Mouse (Mus musculus): ENCODE data around the gene Acot7. TPM values are rescaled to one million over a fixed set of nuclear protein-coding genes. Genes with fewer than 3 reads are reported as not detected.

The Acot7 gene
- total RNA-seq, 2 experiments from 2014 or later: 15.4 to 19.1 TPM

DNA sequence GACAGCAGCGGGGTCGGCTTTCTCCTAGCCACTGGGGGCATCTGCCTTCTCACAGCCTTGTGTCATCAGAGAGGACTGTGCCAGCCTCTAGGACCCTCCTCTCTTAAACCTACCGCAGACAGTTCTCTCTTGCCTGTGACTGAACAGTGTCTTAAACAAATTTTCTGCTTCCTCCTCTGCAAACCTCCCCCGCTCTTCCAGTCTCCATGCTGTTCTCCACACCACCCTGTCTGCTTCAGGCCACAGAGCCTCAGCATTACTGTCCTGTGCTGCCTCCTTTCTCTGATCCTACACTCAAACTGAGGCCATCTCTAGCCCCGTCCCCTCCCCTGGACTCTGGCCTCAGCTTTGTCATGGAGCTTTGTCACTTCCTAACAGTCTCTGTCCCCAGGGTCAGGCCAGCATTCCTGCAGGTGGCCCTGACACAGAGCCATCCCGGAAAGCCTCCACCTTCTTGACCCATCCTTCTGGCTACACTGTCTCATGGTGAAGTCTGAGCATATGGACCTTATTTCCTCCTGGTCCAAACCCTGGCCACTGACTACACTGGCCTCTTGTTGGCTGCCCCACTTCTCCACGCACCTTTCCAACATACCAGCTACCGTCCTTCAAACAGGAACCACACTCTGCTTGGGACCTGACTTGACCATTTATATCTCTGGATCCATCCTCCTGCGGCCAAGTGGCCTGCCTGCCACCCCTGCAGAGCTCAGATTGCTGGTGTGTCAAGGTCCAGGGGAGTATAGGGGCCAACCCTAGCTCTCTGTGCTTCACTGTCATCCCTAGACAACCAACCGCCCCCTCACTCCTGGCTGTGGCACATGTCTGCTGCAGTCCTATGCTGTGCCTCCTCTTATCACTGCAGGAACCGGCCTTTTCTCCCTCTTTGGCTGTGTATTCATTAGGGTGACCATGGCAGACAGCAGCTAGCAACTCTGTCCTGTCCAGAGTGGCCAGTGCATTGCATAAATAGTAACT lies 66.9 kb downstream of the Acot7 start:
- DNase-seq: no peak

DNA sequence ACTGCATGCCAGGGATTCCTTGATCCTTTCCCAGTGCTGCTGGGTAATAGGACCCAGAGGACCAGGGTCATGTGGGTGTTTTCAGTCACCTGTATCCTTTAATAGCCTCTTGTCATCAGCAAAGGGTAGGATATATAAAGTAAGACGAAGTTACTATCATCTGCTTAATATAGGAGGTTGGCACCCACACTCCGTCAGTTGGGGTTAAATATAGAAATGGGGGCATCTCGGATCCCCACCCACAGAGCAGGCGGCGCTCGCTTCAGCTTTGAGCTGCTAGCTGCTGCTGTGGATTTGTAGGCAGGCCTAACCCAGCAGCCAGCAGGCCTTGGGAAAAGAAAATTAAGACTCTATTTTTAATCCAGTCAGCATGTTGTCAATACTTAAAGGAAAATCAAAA lies 68.1 kb downstream of the Acot7 start:
- peak; percentile 48 for DNase-seq

DNA sequence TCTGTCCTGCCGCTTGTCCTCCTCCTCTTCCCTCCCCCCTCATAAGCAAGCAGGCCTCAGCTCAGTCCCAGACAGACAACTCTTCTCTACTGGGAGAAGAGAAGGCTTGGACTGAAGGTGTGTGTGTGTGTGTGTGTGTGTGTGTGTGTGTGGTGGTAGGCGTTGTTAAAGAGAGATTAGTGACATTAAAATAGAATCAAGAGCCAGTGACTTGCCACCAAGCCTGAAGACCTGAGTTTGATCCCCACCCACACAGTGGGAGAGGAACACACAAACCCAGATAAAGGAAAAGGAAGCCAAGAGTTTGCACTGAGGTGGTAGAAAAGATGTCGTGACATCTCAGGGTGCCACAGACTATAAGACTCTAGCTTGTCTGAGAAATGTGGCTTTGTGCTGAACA lies 69.3 kb downstream of the Acot7 start:
- DNase-seq: no peak

DNA sequence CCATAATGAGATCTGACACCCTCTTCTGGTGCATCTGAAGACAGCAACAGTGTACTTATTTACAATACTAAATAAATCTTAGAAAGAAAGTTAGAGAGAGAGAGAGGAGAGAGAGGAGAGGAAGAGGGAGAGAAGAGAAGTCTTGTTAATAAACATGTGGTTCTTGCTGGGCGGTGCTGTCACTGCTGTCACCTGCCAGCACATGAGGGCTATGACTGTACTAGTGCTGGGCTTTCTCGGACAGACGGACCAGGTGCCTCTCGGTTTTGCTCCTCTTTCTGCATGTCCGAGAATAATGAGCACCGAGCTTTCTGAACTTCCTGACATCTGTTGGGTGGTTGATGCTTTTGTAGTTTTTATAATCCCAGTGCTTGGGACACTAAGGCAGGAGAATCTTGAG lies 72.7 kb downstream of the Acot7 start:
- no peak for DNase-seq

DNA sequence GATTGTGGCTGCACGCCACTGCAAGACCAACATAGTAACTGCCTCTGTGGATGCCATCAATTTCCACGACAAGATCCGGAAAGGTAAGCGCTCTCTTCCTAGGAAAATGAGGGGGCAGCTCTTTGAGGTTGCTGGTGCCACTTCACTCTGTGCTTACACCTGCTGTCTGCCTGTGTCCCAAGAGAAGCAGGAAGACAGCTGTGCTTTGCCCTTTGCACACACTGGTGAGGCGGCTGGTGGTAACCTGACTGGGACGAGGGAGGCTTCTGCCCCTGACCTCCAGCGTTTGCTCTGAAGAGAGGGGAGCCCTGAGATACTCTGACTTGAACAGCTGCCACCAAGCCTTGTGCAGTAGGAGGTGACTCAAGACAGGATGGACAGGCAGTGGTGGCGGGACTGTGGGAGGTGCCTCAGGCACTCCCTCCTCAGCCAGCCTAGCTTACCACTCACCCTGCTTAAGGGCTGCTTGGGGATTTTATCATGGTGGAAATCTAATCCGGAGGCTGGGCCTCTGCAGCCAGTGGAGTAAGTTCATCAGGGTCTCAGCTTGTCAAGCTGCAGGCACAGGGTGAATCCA lies 75.3 kb downstream of the Acot7 start:
- DNase-seq: no peak

DNA sequence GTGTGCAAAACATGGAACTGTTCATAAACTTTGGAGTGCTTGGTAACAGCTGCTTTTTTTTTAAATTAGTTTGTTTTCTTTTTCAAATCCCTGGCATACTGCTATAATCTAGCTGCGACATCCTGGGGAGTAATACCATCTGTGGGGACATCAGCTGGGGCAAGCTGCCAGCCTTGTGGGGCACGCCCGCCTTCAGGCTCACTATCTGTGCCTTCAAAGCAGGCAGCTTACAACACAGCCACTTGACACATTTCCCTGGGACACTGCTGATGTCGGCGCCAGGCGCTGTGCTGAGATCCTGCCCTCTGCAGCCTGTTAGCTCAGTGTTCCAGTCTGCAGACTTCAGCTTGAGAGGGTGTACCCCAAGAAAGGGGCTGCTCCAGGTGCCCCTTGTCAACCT lies 79.1 kb downstream of the Acot7 start:
- peak; percentile 67 for DNase-seq

DNA sequence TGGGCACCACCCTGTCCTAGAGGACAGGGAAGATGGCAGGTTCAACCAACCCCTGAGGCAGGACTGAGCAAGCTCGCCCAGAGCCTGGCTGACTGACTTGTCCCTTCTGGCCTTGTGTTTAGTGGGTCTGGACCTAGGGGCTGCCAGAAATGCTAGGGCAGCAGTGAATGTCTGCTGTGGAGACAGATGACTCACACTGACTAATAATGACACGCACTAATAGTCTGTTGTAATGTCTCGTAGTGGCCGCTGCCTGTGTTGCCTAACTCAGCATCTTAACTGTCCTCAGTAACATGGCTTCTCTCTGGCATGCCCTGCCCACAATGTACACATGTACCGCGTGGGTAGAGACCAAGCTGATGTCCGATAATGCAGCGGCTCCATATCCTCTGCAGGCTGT lies 82.5 kb downstream of the Acot7 start:
- DNase-seq: no peak

DNA sequence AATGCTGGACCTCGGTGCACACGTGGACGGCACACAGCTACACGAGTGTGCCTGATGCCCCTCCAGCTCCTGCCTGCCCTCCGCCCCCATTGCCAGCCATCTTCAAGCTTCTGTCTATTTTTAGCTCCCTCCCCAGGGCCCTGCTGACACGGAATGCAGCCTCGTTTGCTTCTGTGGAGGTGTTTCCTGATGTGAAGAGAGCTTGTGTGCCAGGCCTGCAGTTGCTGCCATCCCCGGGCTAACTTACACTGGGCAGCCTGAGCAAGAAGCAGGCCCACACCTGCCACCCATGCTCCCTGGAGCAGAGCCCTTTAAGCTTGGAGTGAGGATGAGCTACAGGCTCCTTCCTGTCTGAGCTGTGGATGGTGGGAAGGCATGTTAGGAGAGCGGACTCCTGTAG lies 84.3 kb downstream of the Acot7 start:
- peak; percentile 56 for DNase-seq

DNA sequence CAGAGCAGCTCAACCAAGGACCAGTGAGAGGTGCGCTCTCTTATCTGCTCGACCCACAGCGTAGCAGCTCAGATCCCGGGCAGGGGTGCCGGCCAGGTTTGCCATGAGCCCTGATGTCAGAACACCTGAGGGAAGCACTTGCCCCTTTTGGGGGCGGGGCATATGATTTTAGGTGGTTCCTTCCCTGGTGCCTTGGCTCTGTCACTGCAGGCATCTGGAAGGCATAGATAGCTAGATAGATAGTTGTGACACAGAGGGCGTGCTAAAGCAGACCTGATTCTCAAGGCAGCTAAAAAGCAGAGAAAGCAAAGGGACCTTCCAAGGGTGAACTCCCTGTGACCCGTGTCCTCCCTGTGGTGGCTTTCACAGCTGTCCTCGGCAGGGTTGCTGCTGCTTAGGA lies 85.2 kb downstream of the Acot7 start:
- DNase-seq: no peak

DNA sequence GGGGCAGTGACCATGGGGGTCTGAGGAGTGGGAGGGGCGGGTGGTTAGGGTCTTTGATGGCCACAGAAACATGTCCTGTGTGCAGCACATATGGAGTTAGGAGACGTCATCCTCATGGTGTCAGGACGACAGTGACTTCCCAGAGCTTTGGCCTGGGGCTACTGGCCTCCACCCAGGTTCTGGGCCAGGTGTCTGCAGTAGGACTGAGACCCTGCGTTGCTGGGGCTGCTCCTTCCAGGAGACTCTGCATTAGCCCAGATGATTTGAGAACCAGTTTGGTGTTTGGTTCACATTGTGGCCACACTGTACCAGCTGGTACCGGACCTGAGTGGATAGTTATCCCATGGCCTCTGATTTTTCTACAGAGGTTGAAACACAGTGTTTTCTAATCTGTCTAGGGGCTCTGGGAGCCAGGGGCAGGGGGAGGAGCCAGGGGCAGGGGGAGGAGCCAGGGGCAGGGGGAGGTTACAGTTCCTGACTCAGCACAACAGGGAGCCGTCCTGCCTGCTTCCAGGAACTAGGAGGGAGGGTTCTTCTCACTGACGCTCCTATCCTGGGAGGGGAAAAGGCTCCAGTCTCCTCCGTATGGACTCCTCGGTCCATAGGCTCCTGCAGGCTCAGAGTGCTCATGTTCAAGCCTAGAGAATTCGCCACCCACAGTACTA lies 85.7 kb downstream of the Acot7 start:
- no peak for DNase-seq

DNA sequence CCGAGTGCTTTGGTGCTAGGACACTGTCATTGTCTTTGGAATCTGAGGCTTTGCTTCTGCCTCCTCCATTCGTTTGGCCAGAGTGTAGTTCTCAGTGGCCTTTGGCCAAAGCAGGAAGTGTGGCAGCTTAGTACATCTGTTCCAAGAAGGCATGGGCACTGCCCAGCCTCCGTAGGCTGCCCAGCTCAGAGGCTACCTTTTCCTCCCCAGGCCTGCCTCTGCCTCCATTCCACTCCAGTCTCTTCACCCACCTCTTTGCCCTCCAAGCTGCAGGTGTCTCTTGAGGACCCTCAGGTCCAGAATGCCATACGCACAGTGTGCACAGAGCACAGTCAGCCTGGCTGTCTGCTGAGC lies 86.2 kb downstream of the Acot7 start:
- no peak for DNase-seq

DNA sequence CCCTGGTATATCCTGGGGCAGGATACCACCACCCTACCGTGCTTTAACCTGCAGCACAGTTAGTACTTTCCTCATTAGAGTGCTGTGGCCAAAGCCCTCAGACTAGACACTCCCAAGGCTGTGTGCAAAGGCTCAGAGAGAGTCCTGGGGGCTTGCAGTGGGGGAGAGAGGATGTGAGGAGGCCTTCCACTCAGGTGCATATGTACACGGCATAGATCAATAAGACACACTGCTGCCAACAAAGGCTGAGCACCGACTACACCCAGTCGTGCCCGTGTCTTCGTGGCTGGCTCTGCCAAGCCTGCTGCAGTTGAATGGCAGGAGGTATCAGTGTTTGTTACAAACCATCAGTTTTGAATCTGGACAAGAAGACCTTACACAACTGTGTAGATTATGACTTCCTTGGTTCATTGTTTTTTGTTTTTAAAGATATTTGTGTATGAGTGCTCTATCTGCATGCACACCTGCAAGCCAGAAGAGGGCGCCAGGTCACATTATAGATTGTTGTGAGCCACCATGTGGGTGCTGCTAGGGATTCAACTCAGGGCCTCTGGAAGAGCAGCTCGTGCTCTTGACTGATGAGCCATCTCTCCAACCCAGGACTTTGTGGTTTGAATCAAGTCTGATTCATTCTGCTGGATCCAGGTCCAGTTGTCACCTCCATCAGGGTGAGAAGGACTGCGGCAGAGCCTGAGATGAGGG lies 87.1 kb downstream of the Acot7 start:
- DNase-seq: no peak

DNA sequence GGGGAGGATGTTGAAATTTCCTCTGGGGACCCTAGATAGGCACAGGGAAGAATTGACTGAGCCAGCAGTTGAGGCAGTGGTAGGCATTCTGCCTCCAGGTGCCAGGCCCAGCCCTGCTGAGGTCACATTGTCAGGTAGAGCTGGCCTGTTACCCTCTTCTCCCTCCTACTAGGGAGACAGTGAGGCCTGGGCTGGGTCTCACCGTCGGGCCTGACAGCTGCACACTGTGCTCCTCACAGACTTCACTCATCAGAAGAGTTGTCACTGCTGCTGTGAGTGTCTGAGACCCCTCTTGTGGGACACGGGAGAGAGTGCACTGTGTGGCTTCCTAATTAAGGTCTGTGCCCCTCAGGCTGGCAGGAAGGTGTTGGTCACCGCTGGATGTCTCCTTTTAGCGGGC lies 87.9 kb downstream of the Acot7 start:
- DNase-seq: no peak

DNA sequence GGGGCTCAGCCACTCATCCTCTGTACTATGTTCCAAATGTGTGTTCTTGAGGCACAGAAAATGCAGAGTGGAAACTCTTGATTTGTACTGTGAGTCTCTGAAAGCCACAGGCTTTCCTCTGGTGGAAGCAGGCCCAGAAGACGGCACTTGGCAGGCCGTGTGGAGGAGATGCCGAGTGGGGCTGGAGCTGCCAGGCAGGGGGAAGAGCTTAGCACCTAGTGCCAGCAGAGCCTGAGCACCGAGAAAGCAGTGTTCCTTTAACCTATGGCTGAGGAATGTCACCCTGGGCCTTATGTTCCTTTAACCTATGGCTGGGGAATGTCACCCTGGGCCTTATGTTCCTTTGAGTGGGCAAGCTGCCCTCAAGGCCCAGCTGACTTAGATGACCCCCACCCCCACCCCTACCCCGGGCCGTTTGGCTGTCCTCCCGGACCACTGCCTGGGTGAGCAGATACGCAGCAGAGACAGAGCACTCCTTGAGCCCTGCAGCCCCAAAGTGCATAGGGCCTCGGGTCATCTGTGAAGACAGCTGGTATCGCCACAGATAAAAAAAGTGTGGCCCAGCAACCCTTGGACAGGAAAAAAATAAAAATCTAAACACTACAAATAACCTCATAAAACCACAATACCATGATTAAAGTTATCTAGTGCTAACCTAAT lies 88.4 kb downstream of the Acot7 start:
- DNase-seq: peak; percentile 82

DNA sequence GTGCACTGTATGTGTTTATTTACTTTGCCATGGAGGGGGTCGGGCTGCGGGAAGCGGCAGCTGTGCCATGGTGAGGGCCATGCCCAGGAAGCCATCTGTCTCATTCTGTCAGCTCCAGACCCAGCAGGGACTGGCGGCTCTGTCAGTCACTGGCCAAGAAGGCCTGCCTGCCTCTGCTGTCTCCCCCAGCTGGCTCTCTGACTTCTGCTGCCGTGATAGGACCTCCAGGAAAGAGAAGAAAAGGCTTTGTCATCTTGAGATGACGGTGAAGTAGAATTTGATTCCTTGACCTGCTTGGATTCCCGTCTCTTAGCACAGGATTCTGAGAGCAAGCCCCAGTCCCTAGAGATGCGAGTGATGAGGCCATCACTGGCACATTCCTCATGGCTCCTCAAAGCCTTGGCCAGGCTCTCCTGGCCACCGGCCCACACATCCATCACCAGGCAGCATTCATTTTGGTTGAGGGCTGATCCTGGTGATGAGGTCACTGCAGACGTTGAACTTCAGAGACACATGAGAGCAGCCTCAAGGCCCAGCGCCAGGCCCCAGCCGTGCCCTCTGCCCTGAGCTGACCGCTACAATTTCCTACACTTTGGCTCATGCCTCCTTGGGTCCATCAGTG lies 89.9 kb downstream of the Acot7 start:
- DNase-seq: peak; percentile 85

DNA sequence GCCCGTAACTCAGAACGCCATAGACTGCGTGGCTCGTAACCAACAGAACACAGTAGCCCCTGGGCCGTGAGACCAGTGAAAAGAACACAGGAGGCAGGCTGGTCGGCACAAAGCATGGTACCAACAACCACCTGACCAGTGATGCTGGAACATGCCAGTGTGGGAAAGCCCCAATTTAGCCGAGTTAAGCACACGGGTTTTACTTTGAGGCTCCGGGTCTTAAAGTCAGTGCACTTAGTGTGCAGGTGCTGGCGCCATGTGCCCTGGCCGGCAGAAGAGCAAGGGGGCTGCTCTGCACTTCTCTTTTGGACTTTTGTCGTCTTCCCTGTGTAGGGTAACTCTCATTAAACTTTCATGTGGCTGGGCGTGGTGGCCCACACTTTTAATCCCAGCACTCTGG lies 92.0 kb downstream of the Acot7 start:
- DNase-seq: no peak

DNA sequence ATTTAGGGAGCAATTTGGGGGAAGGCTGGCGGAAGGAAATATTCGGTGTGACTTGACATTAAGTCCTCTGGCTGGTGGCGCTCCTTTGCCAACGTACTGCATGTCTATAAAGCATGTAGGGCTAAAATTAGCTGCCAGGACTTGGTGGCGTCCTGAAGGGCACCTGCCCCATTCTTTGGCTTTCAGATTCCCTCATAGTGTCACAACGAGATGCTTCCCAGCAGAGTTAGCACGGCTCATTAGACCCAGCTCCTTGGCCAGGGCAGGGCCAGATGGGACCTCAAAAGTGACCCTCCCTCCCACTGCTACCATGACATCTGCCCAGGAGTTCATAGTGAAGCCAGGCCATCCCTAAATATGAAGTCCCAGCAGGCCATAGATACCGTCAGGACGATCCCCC lies 92.7 kb downstream of the Acot7 start:
- DNase-seq: no peak

DNA sequence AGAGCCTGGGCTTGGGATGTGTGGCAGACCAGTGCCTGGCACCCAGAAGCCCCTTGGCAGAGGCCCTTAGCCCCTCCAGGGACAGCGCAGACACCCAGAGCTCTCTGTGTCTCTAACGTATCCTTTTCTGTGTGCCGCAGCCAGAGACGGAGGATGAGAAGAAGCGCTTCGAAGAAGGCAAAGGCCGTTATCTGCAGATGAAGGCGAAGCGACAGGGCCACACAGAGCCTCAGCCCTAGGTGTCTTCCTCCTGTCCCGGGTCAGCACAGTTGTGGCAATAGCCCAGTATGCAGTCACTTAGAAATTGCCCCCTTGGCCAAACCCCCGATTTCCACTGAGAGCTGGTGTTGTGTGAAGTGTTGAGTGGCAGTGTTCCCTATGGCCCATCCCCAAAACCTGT lies 93.4 kb downstream of the Acot7 start:
- no peak for DNase-seq

DNA sequence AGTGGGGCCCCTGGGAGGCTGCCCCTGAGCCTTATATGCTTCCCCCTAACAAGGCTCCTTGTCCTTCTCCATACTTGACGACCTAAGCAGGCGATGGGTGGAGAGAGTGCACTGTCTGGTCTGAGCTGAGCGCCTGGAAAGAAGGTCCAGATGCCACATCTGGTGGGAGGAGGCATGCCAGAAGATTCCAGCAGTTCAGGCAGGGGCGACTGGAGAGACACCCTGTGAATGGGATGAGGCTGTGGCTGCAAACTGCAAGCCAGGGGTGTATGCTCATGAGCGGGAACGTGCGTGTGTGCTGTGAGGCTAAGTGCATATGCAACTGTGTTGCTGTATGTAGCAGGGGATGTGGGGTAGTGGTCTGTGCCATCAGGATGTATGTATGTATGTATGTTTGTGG lies 94.1 kb downstream of the Acot7 start:
- DNase-seq: peak; percentile 59

DNA sequence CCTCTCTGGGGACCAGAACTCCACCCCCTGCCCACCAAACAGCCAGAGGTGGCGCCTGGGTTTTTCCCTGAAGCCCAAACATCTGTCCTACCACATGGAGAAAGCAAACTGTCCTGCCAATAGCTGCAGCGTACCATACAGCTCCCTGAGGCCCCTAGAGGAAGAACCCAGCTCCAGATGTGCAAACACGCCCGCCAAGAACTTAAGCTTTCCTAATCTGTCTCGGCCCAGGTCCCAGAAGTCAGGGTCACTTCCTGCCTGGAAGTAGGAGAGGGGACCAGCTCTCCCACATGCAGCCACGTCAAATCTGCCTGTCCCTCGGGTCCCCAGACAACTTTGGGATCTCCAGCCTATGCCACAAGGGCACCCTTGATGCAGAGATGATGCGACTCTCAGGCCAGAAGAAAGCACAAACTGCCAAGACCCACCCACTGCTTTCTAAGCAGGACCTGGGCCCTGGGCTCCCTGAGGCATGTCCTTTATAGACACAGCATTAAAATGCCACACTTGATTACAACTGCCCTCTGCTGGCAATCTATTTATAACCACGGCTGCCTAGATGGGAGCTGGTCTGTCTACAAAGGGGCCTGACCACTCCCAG lies 94.6 kb downstream of the Acot7 start:
- DNase-seq: peak; percentile 85

DNA sequence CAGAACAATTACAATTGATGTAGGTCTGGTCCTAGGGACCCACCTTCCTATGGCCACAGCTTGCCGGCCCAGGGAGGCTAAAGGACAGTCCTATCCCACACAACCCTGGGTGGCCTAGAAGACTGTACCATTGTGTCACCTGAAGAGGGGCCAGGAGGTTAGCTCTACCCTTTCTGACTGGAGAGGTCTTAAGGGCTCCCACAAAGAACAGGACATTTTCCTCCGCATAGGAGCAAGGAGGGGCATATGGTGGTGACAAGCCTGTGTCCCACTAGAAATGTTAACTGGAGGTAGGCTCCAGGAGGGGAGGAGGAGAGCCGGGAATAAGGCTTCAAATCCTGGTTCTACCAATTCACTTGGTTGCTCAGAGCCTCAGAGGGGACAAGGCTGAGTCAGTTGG lies 95.3 kb downstream of the Acot7 start:
- DNase-seq: no peak
